Mouse (Mus musculus) heart, embryonic 11.5 days (tissue): ENCODE measurements around the gene Myo9b. TPM values are rescaled to one million over a fixed set of nuclear protein-coding genes. Genes with fewer than 3 reads are reported as not detected.

Source experiments
- ATAC-seq: fragments of 200-750 bp; cut with Nextera tagmentation; replicated peaks from 2 replicates; pipeline ENCODE4 v1.8.0; 2017; ENCODE audit warnings: moderate library complexity; ENCODE audit not compliant: insufficient number of reproducible peaks, low FRiP score, low TSS enrichment
- H3K27ac ChIP-seq: fragments of 300-500 bp; sonication (generic); 2 replicates; pipeline ENCODE4 v1.5.1; 2014; ENCODE audit warnings: mild to moderate bottlenecking, low read depth, low read length
- H3K27me3 ChIP-seq: fragments of 300-500 bp; sonication (generic); 2 replicates; pipeline ENCODE4 v1.6.1; 2014; ENCODE audit warnings: mild to moderate bottlenecking, low read length, mixed read lengths; ENCODE audit not compliant: control insufficient read depth, insufficient read depth
- H3K36me3 ChIP-seq: fragments of 300-500 bp; sonication (generic); 2 replicates; pipeline ENCODE4 v1.6.1; 2014; ENCODE audit warnings: mild to moderate bottlenecking, low read length, moderate library complexity, mixed read lengths; ENCODE audit not compliant: control insufficient read depth, insufficient read depth
- H3K4me1 ChIP-seq: fragments of 300-500 bp; sonication (generic); 2 replicates; pipeline ENCODE4 v1.6.1; 2014; ENCODE audit warnings: low read length; ENCODE audit not compliant: control insufficient read depth, insufficient read depth
- H3K4me2 ChIP-seq: fragments of 300-500 bp; sonication (generic); 2 replicates; pipeline ENCODE4 v1.6.1; 2014; ENCODE audit warnings: mild to moderate bottlenecking, moderate library complexity
- H3K4me3 ChIP-seq: fragments of 300-500 bp; sonication (generic); 2 replicates; pipeline ENCODE4 v1.5.1; 2014; ENCODE audit warnings: low read depth, low read length
- H3K9ac ChIP-seq: fragments of 300-500 bp; sonication (generic); 2 replicates; pipeline ENCODE4 v1.6.1; 2014; ENCODE audit warnings: mild to moderate bottlenecking, low read depth, low read length, moderate library complexity
- H3K9me3 ChIP-seq: fragments of 300-500 bp; sonication (generic); replicated peaks from 2 replicates; pipeline ENCODE4 v1.6.1; 2016; ENCODE audit warnings: low read length; ENCODE audit not compliant: control insufficient read depth
- WGBS: fragments of 180-500 bp; shearing (Covaris S2); extraction: QIAGEN DNeasy Blood & Tissue Kit; methylation state at CpG from one replicate; pipeline ENCODE4 v1.1.7; 2014; ENCODE audit not compliant: insufficient replicate concordance; 5-methylcytosine and 5-hydroxymethylcytosine counted together
- polyA plus RNA-seq: library from polyadenylated mRNA; unstranded; fragments of >200 nt; fragmentation: Nextera tagmentation; extraction: Ambion mirVana; gene quantifications from 2 replicates; pipeline ENCODE4 v1.2.1, GENCODE M21; 2014

The Myo9b gene
- polyA plus RNA-seq, 1 experiment from 2014 or later: 15.1 TPM

DNA sequence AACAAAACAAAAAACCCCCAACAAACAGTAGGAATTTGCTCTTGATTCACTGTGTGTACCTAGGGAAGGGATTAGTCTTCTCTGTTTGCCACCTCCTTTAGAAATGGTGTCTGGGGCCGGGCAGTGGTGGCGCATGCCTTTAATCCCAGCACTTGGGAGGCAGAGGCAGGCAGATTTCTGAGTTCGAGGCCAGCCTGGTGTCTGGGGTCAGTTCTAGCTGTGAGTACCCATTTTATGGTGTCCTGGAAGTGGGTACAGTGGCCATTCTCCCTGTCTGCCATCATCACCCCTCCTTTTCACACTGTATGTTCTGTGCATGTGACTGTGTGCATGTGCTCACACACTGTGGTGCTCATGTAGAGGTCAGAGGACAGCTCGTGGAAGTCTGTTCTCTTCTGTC lies 135.7 kb downstream of the Myo9b start:
- Histone ChIP-seq H3K9ac (no peak overlapping the region), H3K4me2 (no peak overlapping the region), H3K4me1 (peaks cover 7% of the 10 kb centered on the region), H3K27me3 (no peaks in the 10 kb centered on the region), H3K9me3 (no peaks in the 10 kb centered on the region), H3K4me3 (no peak overlapping the region), H3K36me3 (peaks cover 11% of the 10 kb centered on the region), H3K27ac (no peak overlapping the region)
- 92% methylated on average over 4 of the region's 4 CpGs for whole genome bisulfite sequencing
- ATAC-seq: no peak

Other genes starting within 250 kb of the Myo9b start
- 113 and 116 TPM in 2 replicates for gene Haus8, start 220 bp downstream of the Myo9b start, polyA plus RNA-seq
- gene Use1, start 94.1 kb downstream of the Myo9b start, polyA plus RNA-seq: 73.3 and 80.7 TPM in 2 replicates
- gene Ocel1, start 98.6 kb downstream of the Myo9b start, polyA plus RNA-seq: 2.7 and 2.9 TPM in 2 replicates
- 45.7 and 47.2 TPM in 2 replicates for gene Nr2f6, start 109.2 kb downstream of the Myo9b start, polyA plus RNA-seq
- gene Ushbp1, start 123.1 kb downstream of the Myo9b start, polyA plus RNA-seq: 3.0 and 4.3 TPM in 2 replicates
- gene Babam1, start 124.1 kb downstream of the Myo9b start, polyA plus RNA-seq: 89.6 and 92.1 TPM in 2 replicates
- 21.2 and 23.0 TPM in 2 replicates for gene Ankle1, start 133.3 kb downstream of the Myo9b start, polyA plus RNA-seq
- gene Abhd8, start 190.9 kb downstream of the Myo9b start, polyA plus RNA-seq: 17.0 and 20.4 TPM in 2 replicates
- 163 and 169 TPM in 2 replicates for gene Mrpl34, start 192.2 kb downstream of the Myo9b start, polyA plus RNA-seq
- 95.9 and 102 TPM in 2 replicates for gene Dda1, start 196.5 kb downstream of the Myo9b start, polyA plus RNA-seq
- gene Ano8, start 213.2 kb downstream of the Myo9b start, polyA plus RNA-seq: 0.90 and 1.4 TPM in 2 replicates
- gene Gtpbp3, start 215.4 kb downstream of the Myo9b start, polyA plus RNA-seq: 4.8 and 5.3 TPM in 2 replicates
- 148 and 170 TPM in 2 replicates for gene Plvap, start 239.0 kb downstream of the Myo9b start, polyA plus RNA-seq